Mouse (Mus musculus) kidney, postnatal 25 days (tissue): Measurements from ENCODE around the gene Rhox3a2.
"Not testable (repeated sequence)": the region's sequence is repeated elsewhere in the genome, so short reads cannot be mapped to it uniquely, and the experiment has no call there.

ENCODE experiments used
- DNase-seq, 2 experiments: peaks; one replicate each; pipeline ENCODE4 v3.0.0; 2021; ENCODE audit warnings: mixed read lengths in 2 of 2

The Rhox3a2 gene

GRCm38 (mm10) chrX:37379728-37380127, at the start of gene Rhox3a2:
Gene Rhox3a2, plus strand, starts transcription at chrX:37380028.
- DNase-seq, result not testable (repeated sequence)

- not testable (repeated sequence) for DNase-seq
Observed at GRCm38 (mm10) chrX:37390548-37390947, 10.7 kb downstream of the Rhox3a2 start, which contains the start of gene Rhox4a2. Gene Rhox4a2, plus strand, starts transcription at chrX:37390848.

GRCm38 (mm10) chrX:37411767-37412166, 31.9 kb downstream of the Rhox3a2 start, which contains the start of gene Rhox2b:
Gene Rhox2b, plus strand, starts transcription at chrX:37412067.
- not testable (repeated sequence) for DNase-seq

DNA sequence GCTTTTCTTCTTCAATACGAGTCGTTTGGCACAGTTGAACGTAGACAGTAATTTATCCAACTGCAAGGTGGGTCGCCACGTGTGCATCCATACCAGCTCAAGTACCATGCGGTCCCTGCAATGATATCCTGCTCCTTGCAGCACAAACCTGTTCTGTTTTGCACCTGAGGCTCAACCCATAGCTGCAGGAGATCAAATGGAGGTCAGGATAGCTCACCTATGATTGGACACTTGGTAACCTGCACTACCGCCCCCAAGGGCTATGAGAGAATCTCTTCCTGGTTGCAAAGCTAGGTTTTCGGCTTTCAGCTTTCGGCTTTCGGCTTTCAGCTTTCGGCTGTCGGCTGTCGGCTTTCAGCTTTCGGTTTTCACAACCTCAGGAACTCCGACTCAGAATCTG, 52.4 kb downstream of the Rhox3a2 start, which contains the start of gene Rhox4b:
TSS of gene Rhox4b (plus strand) at position 301 of the 400 bp plus-strand sequence.
- DNase-seq, result not testable (repeated sequence)
